Mouse (Mus musculus) embryonic fibroblast, embryonic 13.5 days (primary cell): Measurements from ENCODE around the gene Cuedc1. TPM values are rescaled to one million over a fixed set of nuclear protein-coding genes. Genes with fewer than 3 reads are reported as not detected.

Source experiments
- H3K27ac ChIP-seq: 2 replicates; pipeline ENCODE4 v1.5.1; 2012; ENCODE audit warnings: low read length, control low read depth, inconsistent platforms; ENCODE audit not compliant: insufficient read depth
- H3K4me1 ChIP-seq: 2 replicates; pipeline ENCODE4 v1.6.1; 2011; ENCODE audit warnings: low read length; ENCODE audit not compliant: control insufficient read depth, insufficient read depth
- H3K4me3 ChIP-seq: 2 replicates; pipeline ENCODE4 v1.5.1; 2011; ENCODE audit warnings: mild to moderate bottlenecking, control low read depth, low read length; ENCODE audit not compliant: insufficient read depth
- CTCF ChIP-seq: IDR thresholded peaks from 2 replicates; pipeline ENCODE4 v1.5.1; 2011; ENCODE audit warnings: mild to moderate bottlenecking, control low read depth, low read length, moderate library complexity, borderline replicate concordance; ENCODE audit not compliant: insufficient read depth
- POLR2A ChIP-seq: IDR thresholded peaks from 2 replicates; pipeline ENCODE4 v1.6.1; 2011; ENCODE audit warnings: low read depth, mild to moderate bottlenecking, control low read depth, low read length, moderate library complexity
- polyA plus RNA-seq: library from polyadenylated mRNA; stranded (reverse); fragments of >200 nt; gene quantifications from 2 replicates; pipeline ENCODE4 v1.2.4, GENCODE M21; 2011; ENCODE audit warnings: low read depth; ENCODE audit not compliant: missing spikeins, insufficient read length

Gene Cuedc1
- polyA plus RNA-seq, 1 experiment = 31.8 TPM

DNA sequence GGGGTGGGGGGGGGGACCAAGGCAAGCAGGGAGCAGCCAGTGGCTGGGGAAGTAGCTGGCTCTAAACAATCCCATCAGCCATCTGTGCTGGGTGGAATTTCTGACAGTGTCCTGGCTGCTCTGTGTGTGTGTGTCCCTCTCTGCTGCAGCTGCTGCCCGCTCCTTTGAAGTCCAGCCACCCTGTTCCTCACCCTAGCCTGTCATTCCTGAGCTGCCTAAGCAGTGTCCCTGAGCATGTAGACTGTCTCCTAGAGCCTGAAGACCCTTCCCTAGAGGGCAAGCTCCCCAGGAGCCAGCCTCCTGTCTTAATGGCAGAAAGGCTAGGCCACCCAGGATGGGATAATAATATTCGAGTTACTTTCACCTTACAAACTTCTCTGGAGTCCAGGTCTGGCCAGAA is 58.5 kb downstream of the Cuedc1 start:
- H3K4me1 ChIP-seq = peaks cover 11% of the 10 kb centered on the region
- H3K4me3 ChIP-seq = no peak overlapping the region
- H3K27ac ChIP-seq = no peak overlapping the region
- TF ChIP-seq CTCF (no peak), POLR2A (no peak)

DNA sequence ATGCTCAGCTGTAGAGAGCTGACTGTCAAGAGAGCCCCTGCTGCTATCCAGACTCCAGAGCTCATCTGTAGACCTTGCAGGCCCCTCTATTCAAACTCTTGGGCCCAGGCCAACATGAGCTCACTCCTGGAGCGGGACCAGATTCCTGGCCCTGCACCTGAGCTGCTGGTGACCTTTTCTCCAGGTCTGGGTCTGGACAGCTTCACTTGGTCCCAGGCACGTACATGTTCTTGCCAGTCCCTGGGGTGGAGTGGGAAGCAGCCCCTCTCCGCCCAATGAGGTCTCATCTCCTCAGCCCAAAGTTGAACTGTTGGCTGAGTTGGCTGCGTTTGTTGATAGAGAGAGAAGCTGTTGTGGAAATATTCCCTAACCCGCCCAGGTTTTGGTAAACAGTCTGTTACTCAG is 61.0 kb downstream of the Cuedc1 start:
- TF ChIP-seq POLR2A (no peak), CTCF (no peak)
- Histone ChIP-seq H3K27ac (no peak overlapping the region), H3K4me3 (no peak overlapping the region)

DNA sequence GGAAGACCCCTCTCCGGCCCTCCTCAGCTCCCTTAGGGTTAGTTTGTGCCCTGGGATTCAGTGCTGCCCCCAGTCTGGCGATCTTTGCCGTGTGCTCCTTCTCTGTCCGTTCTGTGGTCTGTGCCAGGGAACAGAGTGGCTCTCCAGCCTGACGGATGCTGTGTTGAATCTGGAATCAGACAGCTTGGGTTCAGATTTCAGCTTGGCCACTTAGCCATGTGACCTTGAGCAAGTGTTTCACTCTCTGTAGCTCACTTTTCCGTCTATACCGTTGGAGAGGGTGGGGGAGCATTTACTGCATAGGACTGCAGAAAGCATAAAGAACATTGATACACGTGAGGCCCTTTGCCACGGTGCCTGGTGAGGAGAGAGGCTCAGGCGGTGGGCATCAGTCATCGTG is 61.5 kb downstream of the Cuedc1 start:
- H3K27ac ChIP-seq = no peak overlapping the region
- TF ChIP-seq POLR2A (no peak), CTCF (no peak)
- no peak overlapping the region for H3K4me3 ChIP-seq
- H3K4me1 ChIP-seq = peaks cover 11% of the 10 kb centered on the region

More for the DNA sequence above, 61.0 kb downstream of the Cuedc1 start:
- peaks cover 8% of the 10 kb centered on the region for H3K4me1 ChIP-seq

DNA sequence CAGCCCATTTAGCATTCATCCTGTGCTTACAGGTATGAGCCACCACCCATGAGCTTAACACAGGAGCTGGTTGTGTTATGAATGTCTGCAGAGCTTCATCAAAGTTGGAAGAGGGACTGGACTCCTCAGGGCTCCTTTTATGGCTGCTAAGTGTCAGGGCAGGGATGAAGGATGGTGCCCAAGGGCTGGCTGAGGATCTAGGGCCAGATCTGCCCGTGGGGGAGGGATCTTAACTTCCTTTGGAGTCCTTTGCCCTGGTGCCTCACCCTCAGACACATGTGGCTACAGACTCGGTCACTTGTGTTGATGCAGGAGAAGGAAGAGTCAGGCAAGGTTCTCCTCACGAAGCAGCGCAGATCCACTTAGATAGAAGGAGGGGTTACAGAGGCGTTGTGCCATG is 62.5 kb downstream of the Cuedc1 start:
- Histone ChIP-seq H3K4me1 (peaks cover 10% of the 10 kb centered on the region), H3K27ac (no peak overlapping the region), H3K4me3 (no peak overlapping the region)
- TF ChIP-seq POLR2A (no peak), CTCF (no peak)

DNA sequence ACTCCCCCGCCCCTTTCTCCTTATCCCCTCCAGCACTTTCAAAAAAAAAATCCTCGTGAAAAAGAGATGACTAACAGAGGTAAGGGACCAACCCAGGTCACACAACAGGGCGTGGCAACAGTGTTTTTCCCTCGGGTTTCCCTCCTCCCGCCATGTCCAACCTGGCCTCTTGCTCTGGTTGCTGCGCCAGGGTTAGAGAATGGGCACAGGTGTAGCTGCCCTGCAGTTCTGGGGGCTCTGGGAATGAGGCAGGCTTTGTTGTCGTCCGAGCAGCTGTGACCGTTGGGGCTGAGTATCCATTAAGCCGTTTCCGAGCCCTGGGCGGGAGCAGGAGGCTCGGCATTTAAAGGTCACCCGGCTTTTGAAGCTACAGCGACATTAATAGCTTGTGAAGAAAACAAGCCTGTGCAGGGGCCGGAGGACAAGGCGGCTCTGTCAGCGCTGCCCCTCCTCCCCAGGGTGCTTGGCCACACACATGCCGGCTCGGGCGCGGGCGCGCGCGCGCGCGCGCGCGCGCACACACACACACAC is 63.3 kb downstream of the Cuedc1 start:
- Histone ChIP-seq H3K27ac (peak overlapping the region; percentile 34), H3K4me3 (0 out of 2 replicates have a peak overlapping the region, but pooled peaks have one; percentile 6), H3K4me1 (peaks cover 15% of the 10 kb centered on the region)
- TF ChIP-seq CTCF (no peak), POLR2A (no peak)

DNA sequence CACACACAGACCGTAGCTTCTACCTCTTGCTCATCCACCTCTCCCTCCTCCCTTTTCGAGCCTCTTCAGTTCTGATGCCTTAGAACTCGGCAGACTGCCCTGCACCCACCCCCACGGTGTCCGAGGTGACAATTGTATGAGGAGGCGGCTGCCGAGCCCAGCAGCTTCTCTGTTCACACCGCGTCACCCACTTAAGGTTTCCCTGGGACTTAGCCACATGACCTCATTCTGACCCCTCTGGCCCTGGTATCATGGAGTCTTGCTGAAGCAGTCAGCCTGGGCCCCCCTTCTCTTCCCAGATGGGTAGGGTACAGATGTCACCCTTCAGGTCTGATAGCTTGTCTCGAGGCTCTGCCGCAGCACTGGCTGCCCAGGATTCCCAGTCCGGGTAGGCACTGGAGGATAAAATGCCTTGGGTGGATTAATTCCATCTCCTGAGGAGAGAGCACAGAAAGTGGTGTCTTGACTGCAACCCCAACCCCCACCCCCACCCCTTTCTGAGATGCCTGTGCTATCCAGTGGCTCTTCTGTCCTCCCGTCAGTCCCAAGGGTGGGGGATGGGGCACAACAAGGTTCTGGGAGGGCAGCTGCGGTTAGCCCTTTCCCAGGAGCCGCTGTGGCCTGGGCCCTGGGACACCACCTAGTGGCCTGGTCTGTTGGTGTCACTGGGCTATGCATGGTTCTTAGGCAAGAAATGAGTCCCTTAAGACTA is 63.9 kb downstream of the Cuedc1 start:
- no peak for TF ChIP-seq POLR2A
- peak; percentile 77 for TF ChIP-seq CTCF
- H3K4me1 ChIP-seq = peaks cover 20% of the 10 kb centered on the region
- H3K27ac ChIP-seq = peak overlapping the region; percentile 34
- no peak overlapping the region for H3K4me3 ChIP-seq

DNA sequence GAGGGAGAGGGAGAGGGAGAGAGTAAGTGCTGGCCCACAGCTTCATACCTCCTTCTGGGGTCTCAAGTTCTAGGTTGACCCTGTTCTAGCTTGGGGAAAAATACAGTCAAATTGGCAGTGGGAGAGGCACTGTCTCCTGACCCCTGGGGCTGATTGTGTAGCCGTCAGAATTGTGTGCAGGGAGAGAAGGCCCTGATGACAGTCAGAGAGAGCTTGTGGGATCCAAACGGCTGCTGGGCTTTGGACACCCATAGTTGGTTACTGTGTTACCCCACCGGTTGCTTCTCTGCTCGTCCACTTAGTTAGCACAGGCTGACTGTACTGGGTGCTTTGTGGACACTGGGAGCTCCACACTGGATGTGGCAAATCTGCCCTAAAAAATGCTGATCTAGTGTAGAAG is 64.9 kb downstream of the Cuedc1 start:
- Histone ChIP-seq H3K4me3 (no peak overlapping the region), H3K27ac (no peak overlapping the region), H3K4me1 (peaks cover 20% of the 10 kb centered on the region)
- TF ChIP-seq POLR2A = no peak
- TF ChIP-seq CTCF = no peak

DNA sequence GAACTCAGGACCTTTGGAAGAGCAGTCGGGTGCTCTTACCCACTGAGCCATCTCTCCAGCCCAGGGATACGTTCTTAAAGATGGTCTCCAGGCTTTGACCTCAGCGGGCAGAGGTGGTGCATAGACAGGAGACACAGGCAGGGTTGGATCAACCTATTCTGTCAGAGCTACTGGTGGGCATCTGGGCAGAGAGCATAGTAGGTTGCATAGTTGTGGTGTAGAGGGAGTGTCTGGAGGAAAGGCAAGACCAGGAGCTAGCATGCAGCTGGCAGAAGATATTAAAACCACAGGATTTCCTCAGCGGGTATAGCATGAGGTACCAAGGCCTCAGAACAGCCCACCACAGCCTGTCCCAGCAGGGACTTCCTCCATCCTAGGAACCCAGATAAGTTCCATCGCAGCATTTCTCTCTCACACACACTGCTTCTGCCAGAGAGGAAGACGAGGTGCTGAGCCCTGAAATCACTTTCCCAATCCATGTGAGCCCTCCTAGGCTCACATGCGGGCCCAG is 66.4 kb downstream of the Cuedc1 start:
- Histone ChIP-seq H3K27ac (peak overlapping the region; percentile 93), H3K4me3 (no peak overlapping the region), H3K4me1 (peaks cover 20% of the 10 kb centered on the region)
- TF ChIP-seq CTCF = no peak
- TF ChIP-seq POLR2A = no peak

DNA sequence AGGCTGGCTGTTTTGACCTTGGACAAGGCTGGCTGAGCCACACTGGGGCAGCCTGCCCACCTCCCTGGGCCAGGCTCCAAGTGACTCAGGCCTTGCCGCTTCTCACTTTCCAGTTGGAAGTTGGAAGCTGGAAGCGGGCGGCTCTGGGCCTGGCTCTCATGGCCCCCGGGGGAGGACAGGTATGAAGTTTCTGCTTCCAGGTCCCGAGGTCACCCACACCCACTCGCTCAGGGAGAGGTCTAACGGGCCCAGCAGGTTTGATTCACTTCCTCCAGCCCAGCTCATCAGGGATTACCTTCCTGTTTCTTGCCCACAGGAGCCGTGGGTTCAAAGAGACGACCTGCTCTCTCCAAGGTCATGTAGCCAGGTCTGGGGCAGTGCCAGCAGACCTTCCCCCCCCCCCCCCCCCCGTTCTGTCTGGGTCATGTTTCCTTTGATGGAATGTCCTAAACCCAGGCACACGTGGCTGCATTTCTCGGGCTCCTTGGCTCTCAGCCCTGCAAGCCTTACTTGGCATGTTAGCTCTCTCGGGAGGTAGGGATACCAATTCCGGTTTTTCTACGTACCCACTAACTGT is 67.0 kb downstream of the Cuedc1 start:
- H3K27ac ChIP-seq = peak overlapping the region; percentile 93
- TF ChIP-seq CTCF = no peak
- no peak; the same call in 1 of the 2 replicates for TF ChIP-seq POLR2A
- peaks cover 20% of the 10 kb centered on the region for H3K4me1 ChIP-seq
- no peak overlapping the region for H3K4me3 ChIP-seq

DNA sequence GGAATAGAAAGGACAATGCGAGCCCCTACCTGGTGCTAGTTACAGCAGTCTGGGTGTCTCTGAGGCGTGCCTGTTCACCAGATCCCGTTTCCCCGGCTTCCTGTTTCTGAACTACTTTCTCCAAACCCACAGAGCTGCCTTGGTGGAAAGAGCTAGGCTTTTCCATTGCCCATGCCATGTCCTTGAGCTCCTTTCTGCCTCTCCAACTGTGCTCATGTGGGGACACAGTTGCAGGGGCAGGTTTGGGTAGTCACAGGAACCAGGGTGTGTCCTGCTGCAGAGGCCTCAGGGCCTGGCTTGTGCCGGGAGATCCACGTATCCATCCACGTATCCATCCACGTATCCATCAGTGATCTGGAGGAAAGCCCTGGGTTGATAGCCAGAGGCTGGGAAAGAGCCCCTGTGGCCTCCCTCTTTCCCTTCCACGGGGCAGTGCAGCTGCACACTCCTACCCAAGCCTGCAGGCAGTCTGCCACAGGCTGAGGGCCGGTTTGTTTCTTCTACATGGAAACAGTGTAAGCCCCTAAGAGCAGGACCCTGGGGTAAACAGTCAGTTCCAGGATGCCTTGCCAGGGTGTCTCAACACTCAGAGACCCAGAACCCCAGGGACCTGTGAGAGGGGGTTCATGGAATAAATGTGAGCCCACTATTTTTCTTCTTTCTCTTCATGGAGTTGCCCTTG is 68.0 kb downstream of the Cuedc1 start:
- TF ChIP-seq CTCF = no peak
- peaks cover 15% of the 10 kb centered on the region for H3K4me1 ChIP-seq
- peak overlapping the region; percentile 93 for H3K27ac ChIP-seq
- H3K4me3 ChIP-seq = no peak overlapping the region
